Mouse (Mus musculus): ENCODE measurements around the gene Bcs1l. TPM values are rescaled to one million over a fixed set of nuclear protein-coding genes. Genes with fewer than 3 reads are reported as not detected.

Bcs1l gene
- polyA plus RNA-seq (2012; rRNA removed), result 10.4 and 17.5 TPM in 2 replicates

- WGBS, result under 1% methylated on average over 48 of the region's 48 CpGs
- peak; percentile 99 for DNase-seq
- Histone ChIP-seq H3K4me3 (replicated peaks; ENCODE audit: extremely low read depth, low read depth, low read length) (peak within 1 kb of the TSS; percentile 80), H3K4me1 (ENCODE audit: control insufficient read depth, insufficient read depth, low read length) (peaks cover 3% of the 10 kb centered on the region)
- no peak for TF ChIP-seq CTCF (IDR thresholded peaks at IDR 0.05; ENCODE audit: insufficient read depth, low read length)
- peak; percentile 48; the same call in 1 of the 2 replicates for TF ChIP-seq POLR2A (IDR thresholded peaks at IDR 0.05; ENCODE audit: borderline replicate concordance, extremely low read depth, low read depth, low read length)
Measured at GRCm38 (mm10) chr1:74587773-74588445, at the start of gene Bcs1l, which contains the start of gene Zfp142. Gene Bcs1l, plus strand, starts transcription at chr1:74588289. Gene Zfp142, minus strand, starts transcription at chr1:74588246.

DNA sequence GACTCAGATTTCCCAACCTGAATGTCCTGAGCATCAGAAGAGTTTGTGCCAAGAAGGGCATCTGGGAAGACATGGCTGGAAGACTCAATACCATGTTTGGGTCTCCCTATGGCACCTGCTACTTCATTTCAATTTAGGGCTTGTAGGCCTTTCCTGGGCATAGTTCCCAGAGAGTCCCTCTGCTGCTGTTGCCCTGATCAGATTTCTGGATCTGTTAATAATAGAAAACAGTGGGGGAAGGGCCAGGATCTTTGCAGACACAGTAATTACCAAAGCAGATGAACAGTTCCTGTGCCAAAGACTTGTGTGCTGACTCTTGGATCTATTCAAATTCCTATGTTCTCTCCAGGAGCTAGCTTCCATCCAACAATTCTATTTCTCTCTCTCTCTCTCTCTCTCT, 49.4 kb upstream of the Bcs1l start:
- no peak for DNase-seq
- Histone ChIP-seq H3K4me3 (replicated peaks; ENCODE audit: extremely low read depth, low read depth, low read length) (no peak overlapping the region), H3K4me1 (ENCODE audit: control insufficient read depth, insufficient read depth, low read length) (no peaks in the 10 kb centered on the region)
- TF ChIP-seq CTCF (IDR thresholded peaks at IDR 0.05; ENCODE audit: insufficient read depth, low read length) (no peak), POLR2A (IDR thresholded peaks at IDR 0.05; ENCODE audit: borderline replicate concordance, extremely low read depth, low read depth, low read length) (no peak)

DNA sequence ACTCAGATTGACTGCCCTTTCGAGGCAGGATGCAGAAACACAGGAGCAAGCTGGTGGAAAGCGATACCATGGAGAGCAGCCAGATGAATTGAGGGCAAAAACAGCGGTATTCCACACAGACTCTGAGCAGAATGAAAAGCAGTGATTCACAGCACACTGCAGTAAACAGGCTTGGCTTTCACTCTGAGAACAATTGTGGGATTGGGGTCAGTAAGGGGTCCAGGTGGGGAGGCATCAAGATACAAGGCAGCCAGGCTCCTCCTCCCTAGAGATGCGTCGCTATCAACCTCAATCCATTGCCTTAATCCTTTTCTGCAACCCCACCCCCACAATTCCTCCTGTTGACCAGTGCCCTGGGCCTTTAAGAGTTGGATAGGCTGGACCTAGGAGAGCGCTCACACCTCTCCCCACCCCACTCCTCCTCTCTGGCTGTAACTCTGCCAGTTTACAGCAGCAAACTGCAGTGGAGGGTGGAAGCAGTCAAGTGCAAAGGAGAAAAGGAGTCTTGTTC, 45.6 kb upstream of the Bcs1l start, which contains the start of gene Plcd4:
TSS of gene Plcd4 (plus strand) at position 438 of the 511 bp plus-strand sequence.
- no peaks in the 10 kb centered on the region for H3K4me1 ChIP-seq (ENCODE audit: control insufficient read depth, insufficient read depth, low read length)
- TF ChIP-seq POLR2A (IDR thresholded peaks at IDR 0.05; ENCODE audit: borderline replicate concordance, extremely low read depth, low read depth, low read length), result no peak
- TF ChIP-seq CTCF (IDR thresholded peaks at IDR 0.05; ENCODE audit: insufficient read depth, low read length), result no peak
- DNase-seq, result peak; percentile 7
- peak within 1 kb of the TSS; percentile 48 for H3K4me3 ChIP-seq (replicated peaks; ENCODE audit: extremely low read depth, low read depth, low read length)
- 13% methylated on average over 6 of the region's 6 CpGs for WGBS

DNA sequence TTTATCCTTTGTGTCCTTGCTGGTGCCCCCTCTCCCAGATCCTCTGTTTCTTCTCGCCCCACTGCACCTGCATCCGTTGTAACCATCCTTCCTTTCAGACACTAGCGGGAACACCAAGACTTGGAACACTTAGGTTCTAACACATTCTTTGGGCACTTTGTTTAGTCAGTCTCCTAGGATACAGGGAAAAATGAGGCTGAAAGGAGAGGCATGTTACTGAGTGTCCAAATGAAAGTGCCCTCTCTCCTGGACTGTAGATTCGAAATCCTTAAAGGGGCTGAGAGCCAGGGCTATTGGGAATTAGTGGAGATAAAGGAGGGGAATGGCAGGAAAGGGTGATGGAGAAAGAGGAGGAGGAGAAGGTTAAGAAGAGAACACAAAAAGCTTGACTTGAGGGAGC, 43.9 kb upstream of the Bcs1l start, which contains the start of gene Usp37:
TSS of gene Usp37 (minus strand) at position 101 of the 400 bp plus-strand sequence.
- 68% methylated on average over 4 of the region's 4 CpGs for WGBS
- Histone ChIP-seq H3K4me1 (ENCODE audit: control insufficient read depth, insufficient read depth, low read length) (no peaks in the 10 kb centered on the region), H3K4me3 (replicated peaks; ENCODE audit: extremely low read depth, low read depth, low read length) (no peak within 1 kb of the TSS)
- TF ChIP-seq CTCF (IDR thresholded peaks at IDR 0.05; ENCODE audit: insufficient read depth, low read length) (no peak), POLR2A (IDR thresholded peaks at IDR 0.05; ENCODE audit: borderline replicate concordance, extremely low read depth, low read depth, low read length) (no peak)
- DNase-seq, result no peak

DNA sequence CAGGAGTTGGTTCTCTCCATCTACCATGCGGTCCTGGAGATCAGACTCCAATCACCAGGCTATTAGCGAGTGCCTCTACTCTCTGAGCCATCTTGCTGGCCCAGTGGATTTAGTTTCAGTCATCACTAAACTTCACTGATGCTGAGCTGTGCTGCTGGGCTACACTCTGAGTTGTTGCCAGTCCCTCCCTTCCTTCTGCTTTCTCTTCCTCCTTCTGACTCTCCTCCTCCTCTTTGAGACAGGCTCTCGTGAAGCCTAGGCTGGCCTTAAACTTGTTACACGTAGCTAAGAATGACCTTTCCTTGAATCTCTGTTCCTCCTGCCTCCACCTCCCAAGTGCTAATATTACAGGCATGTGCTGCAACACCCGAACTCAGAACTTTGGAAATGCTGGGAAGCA, 29.0 kb upstream of the Bcs1l start:
- TF ChIP-seq POLR2A (IDR thresholded peaks at IDR 0.05; ENCODE audit: borderline replicate concordance, extremely low read depth, low read depth, low read length) (no peak), CTCF (IDR thresholded peaks at IDR 0.05; ENCODE audit: insufficient read depth, low read length) (no peak)
- no peak for DNase-seq
- Histone ChIP-seq H3K4me1 (ENCODE audit: control insufficient read depth, insufficient read depth, low read length) (no peaks in the 10 kb centered on the region), H3K4me3 (replicated peaks; ENCODE audit: extremely low read depth, low read depth, low read length) (no peak overlapping the region)
- 82% methylated on average over 5 of the region's 5 CpGs for WGBS

DNA sequence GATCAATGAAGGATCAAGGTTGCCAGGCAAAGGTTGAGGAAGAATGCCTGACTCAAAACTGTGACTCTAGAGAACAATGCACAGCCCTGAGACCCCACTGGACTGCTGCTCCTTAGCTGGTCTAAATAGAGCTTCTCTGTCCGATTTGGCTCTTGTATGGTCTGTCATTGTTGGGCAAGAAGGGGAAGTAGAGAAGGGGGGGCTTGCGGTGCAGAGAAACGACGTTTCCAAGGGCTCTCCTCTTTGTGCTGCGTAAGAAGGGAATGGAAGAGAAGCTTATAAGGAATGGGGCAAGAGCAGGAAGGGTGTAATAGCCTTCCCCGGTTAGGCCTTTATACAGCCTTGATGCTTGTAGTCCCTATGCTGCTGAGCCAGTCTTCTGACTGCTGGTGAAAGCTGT, 22.3 kb upstream of the Bcs1l start:
- TF ChIP-seq POLR2A (IDR thresholded peaks at IDR 0.05; ENCODE audit: borderline replicate concordance, extremely low read depth, low read depth, low read length) (no peak), CTCF (IDR thresholded peaks at IDR 0.05; ENCODE audit: insufficient read depth, low read length) (no peak)
- Histone ChIP-seq H3K4me3 (replicated peaks; ENCODE audit: extremely low read depth, low read depth, low read length) (no peak overlapping the region), H3K4me1 (ENCODE audit: control insufficient read depth, insufficient read depth, low read length) (no peaks in the 10 kb centered on the region)
- 85% methylated on average over 6 of the region's 6 CpGs for WGBS
- DNase-seq, result no peak

DNA sequence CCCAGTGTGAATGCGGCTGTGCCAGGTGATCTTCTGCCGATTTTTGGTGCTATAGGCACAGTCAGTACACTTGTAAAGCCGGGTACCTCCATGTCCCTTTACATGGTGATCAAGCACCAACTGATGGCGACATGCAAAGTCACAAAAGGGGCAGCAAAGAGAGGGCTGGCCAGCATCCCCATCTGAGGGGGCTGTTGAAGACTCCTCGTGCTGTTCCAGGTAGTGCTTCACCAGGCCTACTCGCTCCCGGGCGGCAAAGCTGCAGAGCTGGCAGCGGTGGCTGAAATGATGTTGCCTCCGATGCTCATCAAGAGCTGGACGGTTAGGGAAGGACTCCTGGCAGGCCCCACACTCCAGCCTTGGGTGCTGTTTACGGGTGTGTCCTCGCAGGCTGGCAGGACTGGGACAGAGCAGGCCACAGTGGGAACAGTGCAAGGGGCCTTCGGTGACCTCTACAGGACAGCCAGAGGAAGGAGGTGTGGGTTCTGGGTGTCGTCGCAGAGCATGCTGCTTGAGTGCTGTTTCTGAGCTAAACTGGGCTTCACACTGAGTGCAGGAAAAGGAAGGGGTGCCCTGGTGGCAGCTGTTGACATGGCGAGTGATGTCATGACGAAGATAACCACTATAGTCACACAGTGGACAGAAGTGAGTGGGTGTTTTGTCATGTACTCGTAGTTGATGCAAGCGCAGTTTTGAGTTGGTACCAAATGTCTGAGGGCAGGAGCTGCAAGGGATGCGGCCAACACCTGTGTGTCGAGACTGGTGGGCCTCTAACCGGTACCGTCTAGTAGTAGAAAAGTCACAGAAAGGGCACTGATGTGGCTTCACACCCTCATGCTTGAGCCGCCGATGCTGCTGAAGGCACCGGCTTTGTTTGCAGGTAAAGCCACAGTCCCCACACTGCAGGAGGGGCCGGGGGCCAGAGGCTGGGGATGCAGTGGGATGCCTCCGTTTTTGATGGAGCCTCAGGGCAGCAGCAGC, 18.1 kb upstream of the Bcs1l start:
- no peak overlapping the region for H3K4me3 ChIP-seq (replicated peaks; ENCODE audit: extremely low read depth, low read depth, low read length)
- WGBS, result 89% methylated on average over 29 of the region's 29 CpGs
- no peaks in the 10 kb centered on the region for H3K4me1 ChIP-seq (ENCODE audit: control insufficient read depth, insufficient read depth, low read length)
- no peak for DNase-seq
- TF ChIP-seq CTCF (IDR thresholded peaks at IDR 0.05; ENCODE audit: insufficient read depth, low read length) (no peak), POLR2A (IDR thresholded peaks at IDR 0.05; ENCODE audit: borderline replicate concordance, extremely low read depth, low read depth, low read length) (no peak)

GRCm38 (mm10) chr1:74582621-74583020, 5.5 kb upstream of the Bcs1l start:
- Histone ChIP-seq H3K4me3 (replicated peaks; ENCODE audit: extremely low read depth, low read depth, low read length) (no peak overlapping the region), H3K4me1 (ENCODE audit: control insufficient read depth, insufficient read depth, low read length) (peaks cover 3% of the 10 kb centered on the region)
- no peak for DNase-seq
- WGBS, result 87% methylated on average over 3 of the region's 3 CpGs
- TF ChIP-seq POLR2A (IDR thresholded peaks at IDR 0.05; ENCODE audit: borderline replicate concordance, extremely low read depth, low read depth, low read length) (no peak), CTCF (IDR thresholded peaks at IDR 0.05; ENCODE audit: insufficient read depth, low read length) (no peak)

Measured in lung, adult 2 months (tissue).